Mouse (Mus musculus): ENCODE data around the gene 1700020L24Rik. TPM values are rescaled to one million over a fixed set of nuclear protein-coding genes. Genes with fewer than 3 reads are reported as not detected.

The 1700020L24Rik gene
- polyA plus RNA-seq, 1 experiment from 2014 or later, result 0.22 TPM

GRCm38 (mm10) chr11:83451281-83451680 lies 13.8 kb downstream of the 1700020L24Rik start:
- H3K9me3 ChIP-seq (replicated peaks; ENCODE audit: low read length), result no peaks in the 10 kb centered on the region
- no peak for TF ChIP-seq CTCF (IDR thresholded peaks at IDR 0.05; ENCODE audit: low read depth)
- no peaks in the 10 kb centered on the region for H3K36me3 ChIP-seq (ENCODE audit: insufficient read depth, low read length)
- DNase-seq (ENCODE audit: low spot score), result no peak
- H3K4me3 ChIP-seq (replicated peaks; ENCODE audit: low read depth, low read length), result no peak overlapping the region
- H3K27ac ChIP-seq, result no peak overlapping the region
- 86% methylated on average over 10 of the region's 10 CpGs for WGBS
- H3K9ac ChIP-seq (ENCODE audit: low read depth, low read length), result no peak overlapping the region
- no peaks in the 10 kb centered on the region for H3K27me3 ChIP-seq (ENCODE audit: insufficient read depth, low read length)
- peaks cover 15% of the 10 kb centered on the region for H3K4me1 ChIP-seq (replicated peaks; ENCODE audit: insufficient read depth, low read length)
- no peak for ATAC-seq (replicated peaks; ENCODE audit: low FRiP score, low read depth)
- H3K4me2 ChIP-seq (ENCODE audit: low read length), result no peak overlapping the region

GRCm38 (mm10) chr11:83454548-83454947 lies 17.1 kb downstream of the 1700020L24Rik start:
- H3K9me3 ChIP-seq (replicated peaks; ENCODE audit: low read length), result no peaks in the 10 kb centered on the region
- TF ChIP-seq CTCF (IDR thresholded peaks at IDR 0.05; ENCODE audit: low read depth), result no peak
- H3K4me1 ChIP-seq (replicated peaks; ENCODE audit: insufficient read depth, low read length), result no peaks in the 10 kb centered on the region
- peak; percentile 25 for DNase-seq (ENCODE audit: low spot score)
- H3K27ac ChIP-seq, result no peak overlapping the region
- H3K9ac ChIP-seq (ENCODE audit: low read depth, low read length), result no peak overlapping the region
- no peak overlapping the region for H3K4me2 ChIP-seq (ENCODE audit: low read length)
- no peak overlapping the region for H3K4me3 ChIP-seq (replicated peaks; ENCODE audit: low read depth, low read length)
- WGBS, result 11% methylated on average over 4 of the region's 4 CpGs
- no peaks in the 10 kb centered on the region for H3K36me3 ChIP-seq (ENCODE audit: insufficient read depth, low read length)
- no peak for ATAC-seq (replicated peaks; ENCODE audit: low FRiP score, low read depth)
- H3K27me3 ChIP-seq (ENCODE audit: insufficient read depth, low read length), result no peaks in the 10 kb centered on the region

GRCm38 (mm10) chr11:83455608-83456007 lies 18.1 kb downstream of the 1700020L24Rik start:
- TF ChIP-seq CTCF (IDR thresholded peaks at IDR 0.05; ENCODE audit: low read depth), result no peak
- H3K4me3 ChIP-seq (replicated peaks; ENCODE audit: low read depth, low read length), result no peak overlapping the region
- no peaks in the 10 kb centered on the region for H3K27me3 ChIP-seq (ENCODE audit: insufficient read depth, low read length)
- 82% methylated on average over 3 of the region's 3 CpGs for WGBS
- DNase-seq (ENCODE audit: low spot score) (no peak), ATAC-seq (replicated peaks; ENCODE audit: low FRiP score, low read depth) (no peak)
- no peak overlapping the region for H3K9ac ChIP-seq (ENCODE audit: low read depth, low read length)
- H3K9me3 ChIP-seq (replicated peaks; ENCODE audit: low read length), result no peaks in the 10 kb centered on the region
- no peak overlapping the region for H3K27ac ChIP-seq
- H3K4me2 ChIP-seq (ENCODE audit: low read length), result no peak overlapping the region
- H3K4me1 ChIP-seq (replicated peaks; ENCODE audit: insufficient read depth, low read length), result no peaks in the 10 kb centered on the region
- H3K36me3 ChIP-seq (ENCODE audit: insufficient read depth, low read length), result no peaks in the 10 kb centered on the region

- no peaks in the 10 kb centered on the region for H3K36me3 ChIP-seq (ENCODE audit: insufficient read depth, low read length)
- H3K4me1 ChIP-seq (replicated peaks; ENCODE audit: insufficient read depth, low read length), result 0 out of 2 replicates have a peak, but pooled peaks cover under 1% of the 10 kb centered on the region
- no peak overlapping the region for H3K4me3 ChIP-seq (replicated peaks; ENCODE audit: low read depth, low read length)
- no peak for DNase-seq (ENCODE audit: low spot score)
- 37% methylated on average over 7 of the region's 7 CpGs for WGBS
- no peaks in the 10 kb centered on the region for H3K27me3 ChIP-seq (ENCODE audit: insufficient read depth, low read length)
- H3K9ac ChIP-seq (ENCODE audit: low read depth, low read length), result no peak overlapping the region
- H3K27ac ChIP-seq, result no peak overlapping the region
- ATAC-seq (replicated peaks; ENCODE audit: low FRiP score, low read depth), result no peak
- no peak for TF ChIP-seq CTCF (IDR thresholded peaks at IDR 0.05; ENCODE audit: low read depth)
- H3K9me3 ChIP-seq (replicated peaks; ENCODE audit: low read length), result no peaks in the 10 kb centered on the region
- no peak overlapping the region for H3K4me2 ChIP-seq (ENCODE audit: low read length)
Observed at GRCm38 (mm10) chr11:83457257-83457656, 19.8 kb downstream of the 1700020L24Rik start.

- Histone ChIP-seq H3K27ac (no peak overlapping the region), H3K4me2 (ENCODE audit: low read length) (no peak overlapping the region), H3K9me3 (replicated peaks; ENCODE audit: low read length) (no peaks in the 10 kb centered on the region), H3K4me3 (replicated peaks; ENCODE audit: low read depth, low read length) (no peak overlapping the region), H3K9ac (ENCODE audit: low read depth, low read length) (no peak overlapping the region), H3K27me3 (ENCODE audit: insufficient read depth, low read length) (no peaks in the 10 kb centered on the region), H3K4me1 (replicated peaks; ENCODE audit: insufficient read depth, low read length) (peaks cover 5% of the 10 kb centered on the region; the same call in 1 of the 2 replicates), H3K36me3 (ENCODE audit: insufficient read depth, low read length) (no peaks in the 10 kb centered on the region)
- no peak for ATAC-seq (replicated peaks; ENCODE audit: low FRiP score, low read depth)
- 53% methylated on average over 9 of the region's 9 CpGs for WGBS
- TF ChIP-seq CTCF (IDR thresholded peaks at IDR 0.05; ENCODE audit: low read depth), result no peak
- DNase-seq (ENCODE audit: low spot score), result no peak
Observed at GRCm38 (mm10) chr11:83457912-83458601, 20.6 kb downstream of the 1700020L24Rik start.

- no peak overlapping the region for H3K4me3 ChIP-seq (replicated peaks; ENCODE audit: low read depth, low read length)
- H3K9me3 ChIP-seq (replicated peaks; ENCODE audit: low read length), result no peaks in the 10 kb centered on the region
- H3K9ac ChIP-seq (ENCODE audit: low read depth, low read length), result no peak overlapping the region
- no peak overlapping the region for H3K27ac ChIP-seq
- peaks cover 3% of the 10 kb centered on the region; the same call in 1 of the 2 replicates for H3K27me3 ChIP-seq (ENCODE audit: insufficient read depth, low read length)
- no peaks in the 10 kb centered on the region for H3K36me3 ChIP-seq (ENCODE audit: insufficient read depth, low read length)
- WGBS, result 77% methylated on average over 10 of the region's 10 CpGs
- DNase-seq (ENCODE audit: low spot score) (no peak), ATAC-seq (replicated peaks; ENCODE audit: low FRiP score, low read depth) (no peak)
- H3K4me2 ChIP-seq (ENCODE audit: low read length), result peak overlapping the region; percentile 97; the same call in 1 of the 2 replicates
- TF ChIP-seq CTCF (IDR thresholded peaks at IDR 0.05; ENCODE audit: low read depth), result no peak
- H3K4me1 ChIP-seq (replicated peaks; ENCODE audit: insufficient read depth, low read length), result peaks cover 5% of the 10 kb centered on the region; the same call in 1 of the 2 replicates
Observed at GRCm38 (mm10) chr11:83461462-83462027, 24.1 kb downstream of the 1700020L24Rik start.

Measured in kidney, postnatal 0 days (tissue).